ENCODE assay signal across 9 mouse cellular contexts in the genomic region with DNA sequence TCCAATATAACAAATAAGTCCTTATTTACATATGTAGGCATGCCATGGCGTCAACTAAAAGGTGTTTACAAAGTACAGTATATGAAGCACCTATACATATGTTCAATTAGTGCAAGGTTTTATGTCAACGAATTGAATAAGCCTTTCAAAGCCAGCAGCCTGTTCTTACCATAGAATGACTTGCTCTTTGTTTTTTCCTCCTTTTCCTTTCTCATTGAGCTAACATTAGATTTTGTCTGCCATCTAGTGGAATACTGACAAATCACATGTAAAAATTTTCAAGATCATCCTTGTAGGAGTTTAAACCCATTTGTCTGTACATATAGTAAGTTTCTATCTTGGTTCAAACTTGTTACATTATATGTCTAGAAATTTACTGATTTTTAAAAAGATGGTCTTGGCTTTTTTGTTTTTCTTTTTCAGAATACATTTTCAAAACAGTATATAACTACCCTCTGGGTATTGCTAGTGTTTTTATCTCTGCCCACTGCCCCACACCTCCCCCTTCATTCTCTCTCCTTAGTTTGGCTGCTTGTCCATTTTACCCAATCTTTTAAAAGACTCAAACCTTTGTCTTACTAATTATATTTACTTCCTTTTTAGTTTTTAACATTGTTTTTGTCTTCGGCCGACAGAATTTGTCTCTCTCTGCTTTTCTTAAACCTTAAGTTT.
A peak's percentile ranks its signal among the peaks of the same experiment; 100 is the strongest.
DNase-seq lines count a peak whose midpoint lies in the region; ATAC-seq lines count a peak whose summit lies in the region.
"Had no signal": no experiment of that assay in that cellular context is flagged by ENCODE, and none has a peak within 500 bp of the region (broad histone marks: within the 10 kb centered on the region; RNA-seq: fewer than 3 reads in every experiment).

No protein-coding gene starts in this region.

- no peak overlapping the region for H3K27ac ChIP-seq in forebrain, embryonic 14.5 days (ENCODE audit: low read depth, low read length)
- H3K27ac ChIP-seq in midbrain, embryonic 15.5 days: no peak overlapping the region
- H3K27ac ChIP-seq: limb, embryonic 12.5 days had no signal

- no peaks in the 10 kb centered on the region for H3K9me3 ChIP-seq in forebrain, embryonic 14.5 days (replicated peaks; ENCODE audit: control insufficient read depth, low read length)
- no peaks in the 10 kb centered on the region for H3K9me3 ChIP-seq in midbrain, embryonic 15.5 days
- H3K9me3 ChIP-seq: limb, embryonic 12.5 days had no signal

- no peak overlapping the region for H3K9ac ChIP-seq in forebrain, embryonic 14.5 days (ENCODE audit: low read length)
- H3K9ac ChIP-seq in midbrain, embryonic 15.5 days: no peak overlapping the region
- H3K9ac ChIP-seq: limb, embryonic 12.5 days had no signal

- H3K4me3 ChIP-seq in forebrain, embryonic 14.5 days (ENCODE audit: low read depth, low read length): no peak overlapping the region
- no peak overlapping the region for H3K4me3 ChIP-seq in midbrain, embryonic 15.5 days
- H3K4me3 ChIP-seq: limb, embryonic 12.5 days had no signal

- no peaks in the 10 kb centered on the region for H3K4me1 ChIP-seq in forebrain, embryonic 14.5 days (ENCODE audit: control insufficient read depth, insufficient read depth, low read length)
- H3K4me1 ChIP-seq in midbrain, embryonic 15.5 days: no peaks in the 10 kb centered on the region
- H3K4me1 ChIP-seq: limb, embryonic 12.5 days had no signal

- no peak overlapping the region for H3K4me2 ChIP-seq in forebrain, embryonic 14.5 days (ENCODE audit: low read length)
- H3K4me2 ChIP-seq in midbrain, embryonic 15.5 days: no peak overlapping the region
- H3K4me2 ChIP-seq: limb, embryonic 12.5 days had no signal

- ATAC-seq in forebrain, embryonic 14.5 days: peak; percentile 78
- peak; percentile 88; the same call in 1 of the 2 replicates for ATAC-seq in midbrain, embryonic 15.5 days (replicated peaks)

- DNase-seq in left cerebral cortex, adult 11 months (ENCODE audit: low spot score): peak; percentile 57
- no peak for DNase-seq in left cerebral cortex, postnatal 4 days
- DNase-seq in NIH3T3 (ENCODE audit: low read depth): peak; percentile 60
- peak; percentile 90 for DNase-seq in forebrain, embryonic 14.5 days (ENCODE audit: low spot score)
- DNase-seq in heart, postnatal 4 days: no peak
- DNase-seq in heart, adult 9 months (ENCODE audit: low spot score in 2 of 2): no peak
- DNase-seq in ovary, postnatal 10 days (ENCODE audit: low spot score): no peak

- intact Hi-C loops in left cerebral cortex, postnatal 4 days (cut with DNase I): loop anchor here (5.0 to 10.0 kb wide), 3 partner anchors 81 to 829 kb away; no protein-coding TSS in a partner anchor

- WGBS in forebrain, embryonic 14.5 days: 52% methylated on average over 4 of the region's 4 CpGs
- WGBS in midbrain, embryonic 15.5 days: 60% methylated on average over 4 of the region's 4 CpGs

- H3K36me3 ChIP-seq in forebrain, embryonic 14.5 days (ENCODE audit: control insufficient read depth, insufficient read depth, low read length): no peaks in the 10 kb centered on the region
- H3K36me3 ChIP-seq in midbrain, embryonic 15.5 days (replicated peaks): no peaks in the 10 kb centered on the region
- H3K36me3 ChIP-seq: limb, embryonic 12.5 days had no signal

- H3K27me3 ChIP-seq in forebrain, embryonic 14.5 days (replicated peaks; ENCODE audit: control insufficient read depth, insufficient read depth, low read length): no peaks in the 10 kb centered on the region
- H3K27me3 ChIP-seq in midbrain, embryonic 15.5 days (replicated peaks): no peaks in the 10 kb centered on the region
- H3K27me3 ChIP-seq: limb, embryonic 12.5 days had no signal

Comparison
In these comparisons a context has a peak if more than half of its experiments do, and no peak if none do; other contexts are left out.
1. DNase-seq: peak in left cerebral cortex, adult 11 months (single experiment), NIH3T3 (single experiment) and forebrain, embryonic 14.5 days (single experiment); none in left cerebral cortex, postnatal 4 days (single experiment), heart, postnatal 4 days (single experiment), heart, adult 9 months (0 of 2) and ovary, postnatal 10 days (single experiment).